Mouse (Mus musculus) spleen, postnatal 14 days (tissue): ENCODE data around the gene Scap.

ENCODE experiments used
- DNase-seq, 2 experiments: peaks; one replicate each; pipeline ENCODE4 v3.0.0; 2021 to 2022; ENCODE audit warnings: low spot score in 2 of 2

The Scap gene

DNA sequence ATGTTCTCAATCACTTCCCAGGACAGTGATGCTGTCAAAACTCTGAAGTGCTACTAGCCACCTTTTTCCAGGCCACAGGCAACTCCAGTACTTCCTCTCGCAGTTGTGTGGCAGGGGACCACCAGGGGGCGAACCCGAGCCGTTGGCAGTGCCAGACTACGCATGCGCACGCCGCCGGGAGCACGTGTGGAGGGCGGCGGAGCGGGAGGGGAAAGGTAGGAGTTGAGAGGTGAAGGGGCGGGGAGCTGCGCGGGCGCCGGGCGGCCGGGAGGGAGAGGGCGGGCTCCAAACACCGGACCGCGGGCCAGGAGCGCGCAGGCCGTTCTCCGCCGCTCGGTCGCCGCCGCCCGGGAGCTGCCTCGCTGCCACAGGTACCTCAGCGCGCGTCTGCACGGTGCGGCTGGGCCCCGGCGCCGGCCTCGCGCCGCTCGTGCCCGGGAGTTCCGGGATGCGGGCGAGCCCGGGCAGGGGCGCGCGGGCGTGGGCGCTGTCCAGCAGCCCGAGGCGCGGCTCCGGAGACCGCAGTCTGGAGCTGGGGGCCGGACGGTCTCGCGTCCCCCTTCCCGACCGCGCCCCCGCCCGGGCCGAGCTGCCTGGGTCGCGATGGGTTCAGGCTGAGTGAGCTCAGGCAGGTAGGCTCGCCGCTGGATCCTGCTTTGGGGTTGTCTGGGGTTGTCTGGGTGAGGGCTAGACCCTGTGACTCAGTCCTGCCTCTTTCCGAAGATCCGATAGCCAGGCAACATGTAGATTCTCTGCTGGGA lies at the start of gene Scap:
Gene Scap, plus strand, starts transcription at position 154 of the 761 bp plus-strand sequence.
- DNase-seq: peak; percentile 96 to 97

GRCm38 (mm10) chr9:110284075-110284697 lies 48.9 kb upstream of the Scap start:
- DNase-seq: no peak

- DNase-seq: no peak
Observed at GRCm38 (mm10) chr9:110287321-110287924, 45.7 kb upstream of the Scap start.

DNA sequence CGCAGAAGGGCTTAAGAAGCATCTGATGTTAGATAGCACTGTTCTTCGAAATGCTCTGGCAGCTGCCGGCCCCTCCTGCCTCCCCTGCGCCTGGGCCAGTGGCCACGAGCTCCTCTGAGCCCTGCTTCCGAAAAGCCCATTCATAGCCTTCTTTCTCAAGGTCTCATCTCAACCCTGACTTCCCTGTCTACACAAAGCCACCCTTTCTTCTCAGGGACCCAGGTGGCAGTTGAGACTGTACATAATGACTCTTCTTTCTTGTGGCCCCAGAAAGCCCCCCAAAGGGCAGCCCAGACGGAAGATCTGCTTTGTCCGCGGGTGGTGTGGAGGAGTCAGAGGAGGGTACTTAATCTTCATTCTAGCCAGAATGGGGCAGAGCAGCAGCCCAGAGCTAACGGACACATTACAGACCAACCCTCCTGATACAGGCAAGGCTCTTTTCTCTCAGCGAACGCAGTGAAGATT lies 39.8 kb upstream of the Scap start:
- DNase-seq: no peak

GRCm38 (mm10) chr9:110293873-110294415 lies 39.1 kb upstream of the Scap start:
- DNase-seq: no peak

DNA sequence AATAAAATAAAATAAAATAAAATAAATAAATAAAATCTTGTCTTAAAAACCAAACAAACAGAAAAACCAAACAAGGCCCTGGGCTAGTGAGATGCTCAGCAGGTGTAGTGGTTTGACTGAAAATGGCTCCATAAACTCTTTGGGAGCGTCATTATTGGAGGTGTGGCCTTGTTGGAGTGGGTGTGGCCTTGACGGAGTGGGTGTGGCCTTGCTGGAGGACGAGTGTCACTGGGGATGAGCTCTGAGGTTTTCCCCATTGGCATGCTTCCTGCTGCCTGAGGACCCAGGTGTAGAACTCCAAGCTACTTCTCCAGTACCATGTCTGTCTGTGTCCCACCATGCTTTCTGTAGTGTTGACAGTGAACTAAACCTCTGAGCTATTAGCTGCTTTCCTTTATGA lies 38.3 kb upstream of the Scap start:
- DNase-seq: no peak

DNA sequence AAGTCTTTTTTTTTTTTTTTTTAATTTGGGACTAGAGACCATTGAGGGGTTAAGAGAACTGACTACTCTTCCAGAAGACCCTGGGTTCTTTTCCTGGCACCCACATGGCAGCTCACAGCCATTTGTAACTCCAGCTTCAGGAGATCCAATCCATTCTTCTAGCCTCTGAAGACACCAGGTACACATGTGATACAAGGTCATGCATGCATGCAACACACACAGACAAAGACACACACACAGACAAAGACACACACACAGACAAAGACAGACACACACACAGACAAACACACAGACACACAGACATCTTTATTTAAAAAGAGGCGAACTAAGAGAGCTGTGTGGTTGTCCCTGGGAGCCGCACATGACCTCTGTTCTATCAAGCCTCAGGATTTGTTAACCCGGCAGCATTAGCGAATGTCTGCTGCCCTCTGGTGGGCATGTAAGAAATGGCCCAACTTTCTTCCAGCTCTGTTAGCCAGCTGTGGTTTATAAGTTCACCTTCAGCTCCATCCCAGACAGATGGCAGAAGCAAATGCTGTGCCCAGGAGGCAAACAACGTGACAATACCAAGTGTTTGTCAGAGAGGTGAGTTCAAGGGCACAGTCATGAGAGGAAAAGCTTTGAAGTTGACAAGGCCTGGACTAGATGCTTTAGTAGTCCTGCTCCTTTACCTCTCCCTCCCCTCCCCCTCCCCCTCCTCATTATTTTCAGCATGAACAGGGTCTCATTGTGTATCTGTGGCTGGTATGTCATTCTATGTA lies 36.0 kb upstream of the Scap start:
- peak; percentile 31 to 60 for DNase-seq

DNA sequence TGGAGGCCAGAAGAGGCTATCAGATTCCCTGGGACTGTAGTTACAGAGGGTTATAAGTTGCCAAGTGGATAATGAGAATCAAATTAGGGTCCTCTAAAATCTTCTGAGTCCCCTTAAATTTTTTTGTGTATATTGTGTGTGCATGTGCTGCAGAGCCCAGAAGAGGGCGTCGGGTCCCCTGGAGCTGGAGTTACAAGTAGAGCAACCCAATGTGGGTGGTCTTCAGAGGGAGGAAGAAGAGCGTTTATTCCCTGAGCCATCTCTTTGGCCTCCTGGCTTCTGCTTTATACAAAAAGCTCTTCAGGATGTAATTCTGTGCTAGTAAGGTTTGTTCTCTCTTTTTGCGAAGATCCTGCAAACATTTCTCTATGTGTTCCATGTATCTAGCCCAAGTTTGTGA lies 28.6 kb upstream of the Scap start:
- no peak for DNase-seq

- peak; percentile 76 to 81 for DNase-seq
Observed at GRCm38 (mm10) chr9:110304969-110305651, 28.0 kb upstream of the Scap start, which contains the start of gene Elp6. Elp6 (plus strand) TSS chr9:110305173.

DNA sequence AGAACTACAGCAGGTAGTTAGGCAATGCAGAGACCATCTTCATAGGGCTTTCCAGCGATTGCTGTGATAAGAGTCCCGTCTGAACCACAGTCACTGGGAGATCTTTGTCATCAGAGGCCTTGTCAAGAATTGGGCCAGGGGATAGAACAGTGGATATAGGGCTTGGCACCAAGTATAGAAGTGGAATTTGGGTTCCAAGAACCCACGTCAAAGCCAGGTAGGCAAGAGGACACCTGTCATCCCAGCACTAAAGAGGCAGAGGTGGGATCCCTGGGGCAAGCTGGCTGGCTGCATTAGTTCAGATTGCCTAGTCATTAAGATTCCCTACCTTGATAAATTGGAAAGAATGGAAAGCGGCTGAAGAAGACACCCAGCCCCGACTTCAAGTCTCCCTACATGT lies 26.7 kb upstream of the Scap start:
- no peak for DNase-seq

DNA sequence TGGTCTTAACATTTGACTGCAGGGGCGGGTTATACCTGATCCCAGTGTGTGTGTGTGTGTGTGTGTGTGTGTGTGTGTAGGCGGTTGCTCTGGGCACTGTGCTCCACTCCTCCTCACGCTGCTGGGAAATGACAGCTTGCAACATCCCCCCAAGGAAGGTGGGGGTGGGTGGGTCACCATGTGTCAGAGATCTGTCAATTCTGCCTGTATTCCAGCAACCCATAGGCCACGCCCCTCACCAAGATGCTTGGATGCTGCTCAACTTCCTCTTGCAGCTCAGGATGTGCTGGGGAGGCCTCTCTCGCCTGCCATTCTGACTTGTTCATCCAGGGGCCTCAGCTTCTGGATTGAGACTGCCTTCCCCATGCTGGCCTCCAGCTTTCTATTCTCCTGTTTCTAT lies 18.4 kb upstream of the Scap start:
- DNase-seq: no peak

- DNase-seq: no peak
Observed at GRCm38 (mm10) chr9:110315410-110315809, 17.7 kb upstream of the Scap start.

DNA sequence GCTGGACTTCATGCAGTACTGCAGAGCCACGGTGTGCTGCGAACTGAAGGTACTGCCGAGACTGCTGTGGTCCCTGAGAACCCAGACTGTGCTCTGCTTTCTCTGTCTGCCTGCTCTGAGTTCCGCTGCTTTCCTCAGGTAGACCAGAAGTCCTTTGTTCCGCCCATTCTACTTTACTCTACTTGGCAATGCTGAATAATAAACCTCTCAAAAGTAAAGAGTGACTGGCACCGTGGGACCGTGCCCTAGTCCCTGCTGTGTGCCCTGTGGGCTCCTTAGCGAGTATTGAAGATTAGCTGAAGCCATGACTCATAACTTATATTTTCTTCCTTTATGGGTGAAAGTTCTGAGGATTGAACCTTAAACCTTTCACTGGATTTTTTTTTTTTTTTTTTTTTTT lies 17.2 kb upstream of the Scap start:
- no peak for DNase-seq

DNA sequence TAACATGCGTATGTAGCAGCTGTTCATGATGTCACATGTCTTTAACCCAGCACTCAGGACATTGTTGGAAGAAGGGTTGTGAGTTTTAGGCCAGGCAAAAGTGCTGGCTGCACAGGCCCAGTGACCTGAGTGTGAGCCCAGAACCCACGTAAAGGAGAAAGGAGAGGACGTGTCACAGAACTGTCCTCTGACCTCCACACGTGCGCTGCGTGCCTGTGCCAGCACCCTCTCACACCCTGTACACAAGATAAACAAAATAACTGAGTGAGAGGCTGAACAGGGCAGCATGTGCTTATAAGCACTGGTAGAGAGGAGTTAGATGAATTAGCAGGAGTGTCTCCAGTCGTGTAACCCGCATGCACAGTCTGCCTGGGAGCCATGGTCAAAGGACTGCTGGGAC lies 16.6 kb upstream of the Scap start:
- DNase-seq: no peak

- no peak for DNase-seq
Observed at GRCm38 (mm10) chr9:110320769-110321168, 12.3 kb upstream of the Scap start.

DNA sequence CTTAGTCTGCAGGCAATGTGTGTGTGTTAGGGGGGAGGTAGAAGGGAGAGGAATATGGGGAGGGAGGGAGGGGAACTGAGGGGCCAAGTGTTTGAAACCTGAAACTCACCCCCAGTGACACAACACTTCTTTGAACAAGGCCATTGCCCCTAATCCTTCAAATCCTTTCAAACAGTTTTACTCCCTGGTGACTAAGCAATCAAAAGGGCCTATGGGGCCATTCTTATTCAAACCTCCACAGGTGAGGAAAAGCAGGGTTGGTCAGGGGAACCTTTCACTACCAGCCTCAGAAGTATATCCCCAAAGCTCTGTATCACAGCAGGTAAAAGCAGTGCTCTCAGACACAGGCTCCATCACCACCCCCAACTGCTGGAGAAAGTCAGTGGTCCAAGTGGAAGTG lies 10.1 kb upstream of the Scap start:
- no peak for DNase-seq

DNA sequence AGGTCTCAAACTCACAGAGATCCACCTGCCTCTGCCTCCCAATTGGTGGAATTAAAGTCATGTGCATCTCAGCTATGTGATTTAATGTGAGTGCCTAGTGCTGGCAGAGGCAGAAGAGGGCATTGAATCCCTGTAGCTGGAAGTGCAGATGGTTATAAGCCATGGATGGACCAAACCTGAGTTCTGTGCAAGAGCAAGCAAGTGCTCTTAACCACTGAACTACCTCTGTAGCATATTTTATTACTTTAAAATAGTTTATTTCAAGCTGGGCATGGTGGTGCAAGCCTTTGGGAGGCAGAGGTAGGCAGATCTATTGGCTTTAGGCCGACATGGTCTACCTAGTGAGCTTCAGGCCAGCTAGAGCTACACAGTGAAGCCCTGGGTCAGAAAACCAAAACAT lies 8.9 kb upstream of the Scap start:
- no peak for DNase-seq

DNA sequence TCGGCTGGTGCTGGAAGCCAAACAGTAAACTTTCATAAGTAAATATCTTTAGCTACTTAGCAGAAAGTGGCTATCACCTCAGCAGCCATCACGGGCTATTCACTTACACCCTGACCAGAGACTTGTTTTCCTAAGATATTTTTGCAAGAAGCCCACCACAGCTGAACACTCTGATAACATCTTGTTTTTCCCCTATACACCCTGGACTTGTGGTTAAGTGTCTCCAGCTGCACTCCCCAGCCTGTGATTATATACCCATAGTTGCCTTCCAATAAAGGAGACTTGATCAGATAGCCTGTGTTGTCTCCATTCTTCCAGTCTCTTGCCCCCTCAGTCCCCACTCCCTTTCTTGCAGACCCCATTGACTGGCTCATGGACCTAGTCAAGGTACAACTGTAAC lies 4.9 kb upstream of the Scap start:
- no peak for DNase-seq

DNA sequence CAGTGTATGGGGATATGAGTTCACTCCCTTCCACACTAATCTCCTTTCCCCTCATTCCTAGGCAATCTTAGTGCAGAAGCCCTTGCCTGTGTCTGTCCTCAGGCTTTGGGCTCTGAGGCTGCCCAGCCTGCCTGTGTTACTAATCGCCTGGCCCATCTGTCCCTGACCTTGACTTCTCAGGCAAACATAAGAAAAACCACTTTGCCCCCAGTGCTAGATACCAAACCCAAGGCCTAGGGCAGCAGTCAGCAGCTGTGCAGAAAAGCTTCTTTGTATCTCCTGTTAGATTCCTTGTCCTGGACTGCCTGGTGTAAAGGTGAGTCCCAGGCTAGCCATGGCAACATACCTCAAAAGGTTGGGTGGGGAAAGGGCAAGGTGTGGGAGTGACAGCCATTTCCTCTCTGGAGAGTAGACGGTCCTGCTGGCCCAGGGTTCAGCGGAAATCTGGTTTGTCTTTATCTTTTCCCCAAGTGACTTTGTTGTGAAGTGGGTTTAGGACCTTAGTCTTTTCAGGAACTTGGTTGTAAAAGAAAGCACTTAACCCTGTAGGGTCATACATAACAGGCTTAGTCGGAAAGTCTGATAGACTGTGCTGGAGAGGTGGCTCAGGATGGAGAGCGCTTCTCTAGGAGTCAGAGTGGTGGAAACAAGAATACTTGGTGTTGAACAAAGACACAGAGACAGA lies 4.0 kb upstream of the Scap start:
- DNase-seq: no peak

DNA sequence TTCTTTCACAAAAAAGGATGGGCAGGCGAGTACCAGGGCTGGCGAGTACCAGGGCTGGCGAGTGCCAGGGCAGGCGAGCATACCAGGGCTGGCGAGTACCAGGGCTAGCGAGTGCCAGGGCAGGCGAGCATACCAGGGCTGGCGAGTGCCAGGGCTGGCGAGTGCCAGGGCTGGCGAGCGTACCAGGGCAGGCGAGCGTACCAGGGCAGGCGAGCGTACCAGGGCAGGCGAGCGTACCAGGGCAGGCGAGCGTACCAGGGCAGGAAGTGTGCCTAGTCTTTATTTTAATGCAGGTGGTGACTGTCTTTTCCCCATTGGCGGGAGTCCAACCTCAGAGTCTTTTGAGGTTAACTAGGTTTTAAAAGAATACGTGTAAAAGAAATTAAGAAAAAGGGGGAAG lies 3.4 kb upstream of the Scap start:
- no peak for DNase-seq

- DNase-seq: no peak
Observed at GRCm38 (mm10) chr9:110330341-110330740, 2.7 kb upstream of the Scap start.
